Mouse (Mus musculus) brain, embryonic 14.5 days (tissue): Measurements from ENCODE around the gene Nck1.

Experiments
- CTCF ChIP-seq: fragments of 200-500 bp; IDR thresholded peaks from 2 replicates; pipeline ENCODE4 v1.5.1; 2012; ENCODE audit warnings: inconsistent platforms, mild to moderate bottlenecking, moderate library complexity, borderline replicate concordance; ENCODE audit not compliant: insufficient read depth, insufficient read length; ENCODE audit errors: extremely low read depth
- POLR2A ChIP-seq: fragments of 200-500 bp; IDR thresholded peaks from 2 replicates; pipeline ENCODE4 v1.6.1; 2012; ENCODE audit warnings: mild to moderate bottlenecking, inconsistent platforms, borderline replicate concordance; ENCODE audit not compliant: poor library complexity, insufficient read depth, insufficient read length, severe bottlenecking; ENCODE audit errors: extremely low read depth

- TF ChIP-seq POLR2A (no peak), CTCF (no peak)
Measured at GRCm38 (mm10) chr9:100462098-100462497, 83.8 kb downstream of the Nck1 start.
